Mouse (Mus musculus) C3H10T1/2 (cell line): Measurements from ENCODE around the gene Slc5a8. TPM values are rescaled to one million over a fixed set of nuclear protein-coding genes. Genes with fewer than 3 reads are reported as not detected.

ENCODE experiments used
- polyA plus RNA-seq, 2 experiments: library from polyadenylated mRNA; unstranded; fragments of >200 nt; fragmentation: generic; extraction: Trizol; gene quantifications; one replicate each; pipeline ENCODE4 v1.2.1; 2012; ENCODE audit warnings: missing spikeins in 2 of 2

Gene Slc5a8
- polyA plus RNA-seq = under 1 TPM; 0.01 to 0.02 TPM

DNA sequence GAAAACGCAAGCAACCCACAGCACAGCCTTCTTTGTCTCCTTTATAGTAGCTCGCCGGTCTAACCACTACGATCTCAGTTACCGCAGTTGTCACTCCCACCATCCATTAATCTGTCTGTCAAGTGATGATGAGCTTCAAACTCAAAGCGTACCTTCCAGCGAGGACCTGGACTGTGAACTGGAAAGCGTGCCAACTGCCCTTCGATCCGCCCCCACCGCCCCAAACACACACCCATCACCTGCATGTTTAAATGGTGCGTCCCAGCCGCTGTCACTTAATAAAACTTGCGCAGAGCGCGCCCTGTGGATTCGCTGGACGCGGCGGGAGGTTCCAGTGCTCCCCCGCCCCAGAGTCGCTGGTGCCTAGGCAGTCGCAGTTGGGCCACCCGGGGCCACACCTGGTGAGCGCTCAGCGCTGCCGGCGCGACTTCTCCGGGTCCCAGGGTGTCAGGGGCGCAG, at the start of gene Slc5a8:
TSS of gene Slc5a8 (plus strand) at position 361 of the 459 bp plus-strand sequence.

Other genes with a start within 250 kb of the Slc5a8 start
- not detected for gene Spic, start 201.0 kb upstream of the Slc5a8 start, polyA plus RNA-seq
- 10 to 100 TPM in 1 of 2 experiments, 1 to 10 TPM in 1; 8.6 to 73.9 TPM for gene Arl1, start 155.1 kb upstream of the Slc5a8 start, polyA plus RNA-seq
- 10 to 100 TPM in 1 of 2 experiments, 1 to 10 TPM in 1; 5.5 to 11.2 TPM for gene Utp20, start 59.2 kb upstream of the Slc5a8 start, polyA plus RNA-seq